Mouse (Mus musculus) left cerebral cortex, adult 8-10 months (tissue): ENCODE measurements around the gene H2-K1. TPM values are rescaled to one million over a fixed set of nuclear protein-coding genes. Genes with fewer than 3 reads are reported as not detected.
A peak's percentile ranks its signal among the peaks of the same experiment; 100 is the strongest.
"Not testable (repeated sequence)": the region's sequence is repeated elsewhere in the genome, so short reads cannot be mapped to it uniquely, and the experiment has no call there.

Experiments
- DNase-seq, 2 experiments: peaks; one replicate each; pipeline ENCODE4 v3.0.0; 2022; ENCODE audit warnings: low spot score in 2 of 2
- total RNA-seq, 4 experiments: library from RNA; stranded (reverse); gene quantifications; 2 replicates each; pipeline ENCODE4 v1.2.4; 2022

Gene H2-K1
- total RNA-seq, 4 experiments from 2014 or later, result 31.2 to 66.9 (median 50.2) TPM

GRCm38 (mm10) chr17:34026917-34027655 is 26.9 kb upstream of the H2-K1 start:
- peak in 1 of 2 experiments; percentile 16 for DNase-seq

- DNase-seq, result no peak
Observed at GRCm38 (mm10) chr17:34026221-34026620, 26.1 kb upstream of the H2-K1 start.

GRCm38 (mm10) chr17:34025756-34026151 is 25.6 kb upstream of the H2-K1 start:
- no peak for DNase-seq

DNA sequence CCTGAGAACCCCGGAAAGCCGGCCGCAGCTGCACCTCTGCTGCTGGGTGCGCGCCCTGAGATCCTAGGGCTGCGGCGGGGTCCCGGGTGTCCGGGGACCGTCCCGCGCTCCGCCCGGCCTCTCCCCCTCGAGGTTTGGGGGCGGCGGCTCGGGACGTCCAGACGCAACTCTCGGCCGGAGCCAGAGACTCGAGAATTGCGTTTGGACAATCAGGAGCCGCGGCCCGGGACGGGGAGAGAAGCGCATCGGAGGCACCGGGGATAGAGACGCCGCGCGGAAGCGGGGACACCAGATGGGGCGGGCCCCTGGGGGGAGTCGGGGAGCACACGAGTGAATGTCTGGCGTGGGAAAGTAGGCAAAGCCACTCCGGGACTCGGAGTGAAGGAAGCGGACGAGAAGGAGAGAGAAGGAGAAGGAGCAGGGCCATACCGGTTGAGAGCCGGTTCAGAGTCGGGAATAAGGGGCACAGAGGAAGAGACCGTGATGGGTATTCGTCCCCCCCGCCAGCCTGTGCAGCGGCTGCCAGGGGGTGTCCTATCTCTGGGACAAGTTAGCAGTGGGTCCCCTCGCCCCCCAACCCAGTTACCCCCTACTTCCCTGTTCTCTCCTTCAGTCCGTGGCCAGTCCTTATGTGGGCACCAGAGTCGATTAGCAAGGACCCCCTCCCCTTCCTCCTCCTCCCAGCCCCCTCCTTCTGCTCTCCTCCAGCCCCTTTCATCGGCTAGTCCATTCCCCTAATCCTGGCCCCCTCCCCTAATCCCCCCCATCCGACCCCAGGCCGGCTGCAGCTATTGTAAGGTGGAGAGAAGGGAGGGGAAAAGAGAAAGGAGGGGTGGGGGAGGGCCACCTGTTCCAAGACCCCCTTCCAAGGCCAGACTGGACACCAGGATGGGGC is 25.0 kb upstream of the H2-K1 start:
- no peak for DNase-seq

- DNase-seq, result peak; percentile 83 to 85
Observed at GRCm38 (mm10) chr17:34024317-34024821, 24.2 kb upstream of the H2-K1 start, which contains the start of gene Ring1. Gene Ring1 (minus strand): TSS chr17:34024680.

GRCm38 (mm10) chr17:34023678-34024077 is 23.5 kb upstream of the H2-K1 start:
- peak in 1 of 2 experiments; percentile 13 for DNase-seq

GRCm38 (mm10) chr17:34022987-34023386 is 22.8 kb upstream of the H2-K1 start:
- peak in 1 of 2 experiments; percentile 16 for DNase-seq

GRCm38 (mm10) chr17:34022414-34022783 is 22.3 kb upstream of the H2-K1 start:
- DNase-seq, result peak in 1 of 2 experiments; percentile 7

GRCm38 (mm10) chr17:34021539-34022413 is 21.6 kb upstream of the H2-K1 start:
- peak in 1 of 2 experiments; percentile 18 for DNase-seq

- no peak for DNase-seq
Observed at GRCm38 (mm10) chr17:34013436-34013835, 13.3 kb upstream of the H2-K1 start.

- no peak for DNase-seq
Observed at GRCm38 (mm10) chr17:34010156-34010555, 10.0 kb upstream of the H2-K1 start.

DNA sequence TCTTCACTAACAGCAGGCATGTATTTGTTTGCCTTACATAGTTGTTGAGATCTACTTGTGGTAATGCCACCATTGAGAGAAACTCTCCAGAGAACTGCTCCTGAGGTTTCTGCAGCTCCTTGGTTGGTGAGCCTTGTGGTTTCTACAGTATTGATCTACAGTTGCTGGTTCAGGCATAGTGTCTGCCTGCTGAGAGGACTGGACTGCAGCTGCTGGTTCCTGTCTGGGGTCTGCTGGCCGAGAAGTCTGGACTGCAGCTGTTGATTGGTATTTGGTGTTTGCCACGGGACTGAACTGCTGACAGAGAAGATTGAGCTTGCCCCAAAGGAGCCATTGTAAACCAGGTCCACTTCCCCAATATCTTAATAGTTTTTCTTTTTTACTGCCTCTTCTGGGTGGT is 6.4 kb upstream of the H2-K1 start:
- DNase-seq, result no peak

DNA sequence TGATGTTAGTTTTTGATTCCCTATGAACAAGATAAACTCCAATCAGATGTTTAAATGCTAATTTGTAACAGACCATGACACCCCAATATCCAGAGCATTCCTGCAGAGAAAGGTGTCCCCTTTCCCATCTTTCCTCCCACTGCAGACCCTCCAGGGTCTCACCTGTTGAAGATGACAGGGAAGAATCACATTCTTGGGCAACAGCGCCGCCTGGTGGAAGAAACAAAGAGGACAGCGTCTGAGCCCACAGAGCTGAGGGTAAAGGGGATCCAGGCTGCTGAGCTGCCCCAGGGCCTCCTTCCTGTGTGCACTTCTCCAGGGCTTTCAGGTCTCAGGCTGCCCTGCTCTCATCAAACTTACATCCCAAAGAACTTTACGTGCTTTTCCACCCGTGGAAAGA is 3.3 kb upstream of the H2-K1 start:
- DNase-seq, result no peak

GRCm38 (mm10) chr17:34000796-34001195 is 649 bp upstream of the H2-K1 start:
- DNase-seq, result not testable (repeated sequence)

DNA sequence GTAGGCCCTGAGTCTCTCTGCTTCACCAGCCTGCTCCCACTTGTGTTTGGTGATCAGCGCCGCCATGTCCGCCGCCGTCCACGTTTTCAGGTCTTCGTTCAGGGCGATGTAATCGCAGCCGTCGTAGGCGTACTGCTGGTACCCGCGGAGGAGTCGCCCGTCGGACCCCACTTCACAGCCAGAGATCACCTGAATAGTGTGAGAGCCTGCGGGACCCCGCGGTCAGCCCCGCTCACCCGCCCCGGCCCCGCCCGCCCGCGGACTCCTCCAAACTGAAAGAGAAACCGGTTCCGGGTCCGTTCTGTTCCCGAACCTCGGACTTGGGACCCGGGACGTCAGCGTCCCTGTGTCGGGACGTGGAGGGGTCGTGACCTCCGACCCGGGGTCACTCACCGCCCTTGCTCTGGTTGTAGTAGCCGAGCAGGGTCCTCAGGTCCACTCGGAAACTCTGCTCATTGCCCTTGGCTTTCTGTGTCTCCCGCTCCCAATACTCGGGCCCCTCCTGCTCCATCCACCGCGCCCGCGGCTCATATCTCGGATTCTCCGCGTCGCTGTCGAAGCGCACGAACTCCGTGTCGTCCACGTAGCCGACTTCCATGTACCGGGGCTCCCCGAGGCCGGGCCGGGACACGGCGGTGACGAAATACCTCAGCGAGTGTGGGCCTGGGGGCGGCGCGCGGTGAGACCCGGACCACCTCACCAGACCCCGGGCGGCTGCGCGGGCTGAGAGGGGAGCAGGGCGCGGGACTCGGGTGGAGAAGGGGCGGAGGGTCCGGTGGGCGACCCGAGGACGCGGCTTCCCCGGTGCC is 602 bp downstream of the H2-K1 start:
- no peak for DNase-seq

DNA sequence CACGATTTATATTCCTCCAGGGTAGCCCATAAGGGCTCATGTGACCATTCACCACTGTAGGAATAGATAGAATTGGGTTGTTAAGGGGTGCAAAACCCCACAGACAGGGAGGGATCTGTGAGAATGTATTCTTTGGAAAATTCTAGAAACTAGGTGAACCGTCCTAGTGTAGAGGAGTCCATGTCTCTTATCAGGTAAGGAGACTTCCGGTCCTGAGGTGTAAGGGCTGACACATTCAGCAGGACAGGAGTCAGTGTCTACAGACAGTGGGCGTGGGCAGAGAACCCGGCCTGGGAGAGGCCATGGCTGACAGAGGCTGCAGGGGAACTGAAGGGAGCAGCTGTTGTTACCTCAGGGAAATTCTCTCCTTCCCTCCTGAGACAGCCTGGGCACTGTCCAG is 1.4 kb downstream of the H2-K1 start:
- DNase-seq, result not testable (repeated sequence)

DNA sequence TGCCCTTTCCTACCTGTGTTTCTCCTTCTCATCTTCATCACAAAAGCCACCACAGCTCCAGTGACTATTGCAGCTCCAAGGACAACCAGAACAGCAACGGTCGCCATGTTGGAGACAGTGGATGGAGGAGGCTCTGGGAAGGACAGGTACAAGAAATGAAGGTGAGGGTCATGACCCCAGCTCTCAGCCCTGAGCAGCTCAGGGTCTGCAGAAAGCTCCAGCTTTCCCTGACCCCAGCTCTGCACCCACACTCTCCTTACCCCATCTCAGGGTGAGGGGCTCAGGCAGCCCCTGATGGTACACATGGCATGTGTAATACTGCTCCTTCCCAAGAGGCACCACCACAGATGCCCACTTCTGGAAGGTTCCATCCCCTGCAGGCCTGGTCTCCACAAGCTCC is 3.1 kb downstream of the H2-K1 start:
- not testable (repeated sequence) for DNase-seq

- DNase-seq, result no peak
Observed at GRCm38 (mm10) chr17:33995651-33996050, 4.5 kb downstream of the H2-K1 start.

GRCm38 (mm10) chr17:33994959-33995358 is 5.2 kb downstream of the H2-K1 start:
- no peak for DNase-seq
